Mouse (Mus musculus): Measurements from ENCODE around the gene Slc3a2. TPM values are rescaled to one million over a fixed set of nuclear protein-coding genes. Genes with fewer than 3 reads are reported as not detected.
A peak's percentile ranks its signal among the peaks of the same experiment; 100 is the strongest.

The Slc3a2 gene
- polyA plus RNA-seq, 1 experiment from 2014 or later: 123 TPM

- peaks cover 26% of the 10 kb centered on the region for H3K36me3 ChIP-seq
- H3K27ac ChIP-seq: peak overlapping the region; percentile 97
- peak overlapping the region; percentile 83 for H3K9ac ChIP-seq
- peak overlapping the region; percentile 77 for H3K4me2 ChIP-seq
- peak; percentile 15; the same call in 1 of the 2 replicates for ATAC-seq (replicated peaks; ENCODE audit: low FRiP score)
- H3K4me1 ChIP-seq: peaks cover 34% of the 10 kb centered on the region
- peak overlapping the region; percentile 87 for H3K4me3 ChIP-seq (replicated peaks)
- WGBS: 4% methylated on average over 13 of the region's 13 CpGs
- no peaks in the 10 kb centered on the region for H3K27me3 ChIP-seq
- H3K9me3 ChIP-seq (replicated peaks): no peaks in the 10 kb centered on the region
Observed at GRCm38 (mm10) chr19:8713997-8714652, 9.0 kb downstream of the Slc3a2 start.

GRCm38 (mm10) chr19:8713306-8713996 is 9.7 kb downstream of the Slc3a2 start:
- Histone ChIP-seq H3K9me3 (replicated peaks) (no peaks in the 10 kb centered on the region), H3K9ac (peak overlapping the region; percentile 83), H3K4me3 (replicated peaks) (peak overlapping the region; percentile 87), H3K36me3 (peaks cover 32% of the 10 kb centered on the region), H3K27ac (peak overlapping the region; percentile 97), H3K4me1 (peaks cover 34% of the 10 kb centered on the region), H3K27me3 (no peaks in the 10 kb centered on the region), H3K4me2 (peak overlapping the region; percentile 77)
- ATAC-seq (replicated peaks; ENCODE audit: low FRiP score): peak; percentile 94
- under 1% methylated on average over 51 of the region's 51 CpGs for WGBS

GRCm38 (mm10) chr19:8712870-8713305 is 10.3 kb downstream of the Slc3a2 start:
- ATAC-seq (replicated peaks; ENCODE audit: low FRiP score): peak; percentile 77
- Histone ChIP-seq H3K27me3 (no peaks in the 10 kb centered on the region), H3K27ac (peak overlapping the region; percentile 97), H3K9ac (peak overlapping the region; percentile 83), H3K36me3 (peaks cover 38% of the 10 kb centered on the region), H3K4me3 (replicated peaks) (peak overlapping the region; percentile 87), H3K9me3 (replicated peaks) (no peaks in the 10 kb centered on the region), H3K4me1 (peaks cover 34% of the 10 kb centered on the region), H3K4me2 (peak overlapping the region; percentile 77)
- under 1% methylated on average over 13 of the region's 13 CpGs for WGBS

- 52% methylated on average over 10 of the region's 10 CpGs for WGBS
- no peak for ATAC-seq (replicated peaks; ENCODE audit: low FRiP score)
- peak overlapping the region; percentile 87 for H3K4me3 ChIP-seq (replicated peaks)
- H3K27me3 ChIP-seq: no peaks in the 10 kb centered on the region
- H3K36me3 ChIP-seq: peaks cover 45% of the 10 kb centered on the region
- H3K27ac ChIP-seq: peak overlapping the region; percentile 97
- H3K4me1 ChIP-seq: peaks cover 34% of the 10 kb centered on the region
- H3K9me3 ChIP-seq (replicated peaks): no peaks in the 10 kb centered on the region
- H3K4me2 ChIP-seq: peak overlapping the region; percentile 77
- H3K9ac ChIP-seq: peak overlapping the region; percentile 83
Observed at GRCm38 (mm10) chr19:8711949-8712869, 11.0 kb downstream of the Slc3a2 start.

- no peaks in the 10 kb centered on the region for H3K27me3 ChIP-seq
- no peak for ATAC-seq (replicated peaks; ENCODE audit: low FRiP score)
- peaks cover 52% of the 10 kb centered on the region for H3K36me3 ChIP-seq
- WGBS: 50% methylated on average over 4 of the region's 4 CpGs
- no peaks in the 10 kb centered on the region for H3K9me3 ChIP-seq (replicated peaks)
- peak overlapping the region; percentile 77 for H3K4me2 ChIP-seq
- peak overlapping the region; percentile 97 for H3K27ac ChIP-seq
- peak overlapping the region; percentile 87 for H3K4me3 ChIP-seq (replicated peaks)
- peak overlapping the region; percentile 83 for H3K9ac ChIP-seq
- peaks cover 34% of the 10 kb centered on the region for H3K4me1 ChIP-seq
Observed at GRCm38 (mm10) chr19:8711506-8711905, 11.7 kb downstream of the Slc3a2 start.

GRCm38 (mm10) chr19:8710057-8710456 is 13.1 kb downstream of the Slc3a2 start:
- Histone ChIP-seq H3K9ac (no peak overlapping the region), H3K27ac (no peak overlapping the region), H3K4me2 (no peak overlapping the region)

GRCm38 (mm10) chr19:8708954-8709353 is 14.2 kb downstream of the Slc3a2 start:
- ATAC-seq (replicated peaks; ENCODE audit: low FRiP score): no peak
- H3K9ac ChIP-seq: no peak overlapping the region
- H3K27me3 ChIP-seq: no peaks in the 10 kb centered on the region
- no peak overlapping the region for H3K4me2 ChIP-seq
- no peaks in the 10 kb centered on the region for H3K9me3 ChIP-seq (replicated peaks)
- peaks cover 57% of the 10 kb centered on the region for H3K36me3 ChIP-seq
- 92% methylated on average over 8 of the region's 8 CpGs for WGBS
- no peak overlapping the region for H3K27ac ChIP-seq
- no peak overlapping the region for H3K4me3 ChIP-seq (replicated peaks)
- H3K4me1 ChIP-seq: peaks cover 28% of the 10 kb centered on the region

More at GRCm38 (mm10) chr19:8710057-8710456, 13.1 kb downstream of the Slc3a2 start:
- no peak for ATAC-seq (replicated peaks; ENCODE audit: low FRiP score)
- WGBS: 98% methylated on average over 2 of the region's 2 CpGs
- Histone ChIP-seq H3K4me3 (replicated peaks) (no peak overlapping the region), H3K36me3 (peaks cover 57% of the 10 kb centered on the region), H3K9me3 (replicated peaks) (no peaks in the 10 kb centered on the region), H3K27me3 (no peaks in the 10 kb centered on the region), H3K4me1 (peaks cover 32% of the 10 kb centered on the region)

GRCm38 (mm10) chr19:8706930-8707329 is 16.2 kb downstream of the Slc3a2 start:
- peaks cover 57% of the 10 kb centered on the region for H3K36me3 ChIP-seq

GRCm38 (mm10) chr19:8706132-8706667 is 17.0 kb downstream of the Slc3a2 start:
- WGBS: 87% methylated on average over 7 of the region's 7 CpGs

More at GRCm38 (mm10) chr19:8706930-8707329, 16.2 kb downstream of the Slc3a2 start:
- WGBS: 95% methylated on average over 7 of the region's 7 CpGs
- H3K4me3 ChIP-seq (replicated peaks): no peak overlapping the region
- no peak for ATAC-seq (replicated peaks; ENCODE audit: low FRiP score)
- no peak overlapping the region for H3K9ac ChIP-seq
- H3K4me2 ChIP-seq: no peak overlapping the region
- H3K27ac ChIP-seq: no peak overlapping the region
- H3K27me3 ChIP-seq: no peaks in the 10 kb centered on the region
- no peaks in the 10 kb centered on the region for H3K9me3 ChIP-seq (replicated peaks)
- peaks cover 26% of the 10 kb centered on the region for H3K4me1 ChIP-seq

GRCm38 (mm10) chr19:8705026-8705708 is 18.0 kb downstream of the Slc3a2 start:
- no peak overlapping the region for H3K4me2 ChIP-seq
- H3K4me1 ChIP-seq: peaks cover 9% of the 10 kb centered on the region; the same call in 1 of the 2 replicates
- no peak overlapping the region for H3K9ac ChIP-seq
- H3K36me3 ChIP-seq: peaks cover 41% of the 10 kb centered on the region
- no peaks in the 10 kb centered on the region for H3K9me3 ChIP-seq (replicated peaks)
- H3K27ac ChIP-seq: no peak overlapping the region
- H3K27me3 ChIP-seq: no peaks in the 10 kb centered on the region
- no peak for ATAC-seq (replicated peaks; ENCODE audit: low FRiP score)
- no peak overlapping the region for H3K4me3 ChIP-seq (replicated peaks)
- 72% methylated on average over 6 of the region's 6 CpGs for WGBS

More at GRCm38 (mm10) chr19:8706132-8706667, 17.0 kb downstream of the Slc3a2 start:
- no peak overlapping the region for H3K4me3 ChIP-seq (replicated peaks)
- no peak overlapping the region for H3K4me2 ChIP-seq
- H3K27ac ChIP-seq: no peak overlapping the region
- H3K4me1 ChIP-seq: peaks cover 19% of the 10 kb centered on the region; the same call in 1 of the 2 replicates
- no peaks in the 10 kb centered on the region for H3K9me3 ChIP-seq (replicated peaks)
- H3K36me3 ChIP-seq: peaks cover 52% of the 10 kb centered on the region
- no peak for ATAC-seq (replicated peaks; ENCODE audit: low FRiP score)
- no peaks in the 10 kb centered on the region for H3K27me3 ChIP-seq
- no peak overlapping the region for H3K9ac ChIP-seq

GRCm38 (mm10) chr19:8703571-8703970 is 19.6 kb downstream of the Slc3a2 start:
- 85% methylated on average over 3 of the region's 4 CpGs for WGBS
- ATAC-seq (replicated peaks; ENCODE audit: low FRiP score): no peak

More at GRCm38 (mm10) chr19:8703571-8703970, 19.6 kb downstream of the Slc3a2 start:
- Histone ChIP-seq H3K4me3 (replicated peaks) (no peak overlapping the region), H3K36me3 (peaks cover 26% of the 10 kb centered on the region), H3K27me3 (no peaks in the 10 kb centered on the region), H3K4me2 (no peak overlapping the region), H3K9me3 (replicated peaks) (no peaks in the 10 kb centered on the region), H3K4me1 (0 out of 2 replicates have a peak, but pooled peaks cover 5% of the 10 kb centered on the region), H3K27ac (no peak overlapping the region), H3K9ac (no peak overlapping the region)

Data from kidney, embryonic 15.5 days (tissue).